Mouse (Mus musculus): ENCODE measurements at regions not wholly inside any gene's neighbourhood (a gene's known extent, or its start where the extent isn't known, plus 50 kb on each side); places are given as distances from the start of the nearest gene placed in this dataset.

GRCm38 (mm10) chr16:18724706-18725105 is 51.9 kb upstream of the Cldn5 start:
- ATAC-seq (ENCODE audit: low read depth), result no peak
- H3K4me3 ChIP-seq (ENCODE audit: low read depth, low read length), result no peak overlapping the region
- H3K27me3 ChIP-seq (replicated peaks; ENCODE audit: control insufficient read depth, insufficient read depth, low read length), result no peaks in the 10 kb centered on the region
- no peak overlapping the region for H3K4me2 ChIP-seq (ENCODE audit: low read depth, low read length)
- H3K9me3 ChIP-seq (ENCODE audit: control insufficient read depth, low read length), result no peaks in the 10 kb centered on the region
- no peaks in the 10 kb centered on the region; the same call in 1 of the 2 replicates for H3K4me1 ChIP-seq (ENCODE audit: control insufficient read depth, insufficient read depth, low read length)
- H3K27ac ChIP-seq (replicated peaks; ENCODE audit: low read depth, low read length), result no peak overlapping the region
- H3K36me3 ChIP-seq (ENCODE audit: control insufficient read depth, insufficient read depth, low read length), result no peaks in the 10 kb centered on the region
- H3K9ac ChIP-seq (ENCODE audit: low read depth, low read length), result no peak overlapping the region
- 26% methylated on average over 6 of the region's 6 CpGs for WGBS
- DNase-seq (ENCODE audit: low spot score), result no peak

Measured in embryonic facial prominence, embryonic 14.5 days (tissue).